Mouse (Mus musculus) kidney, postnatal 10 days (tissue): ENCODE results near the gene Irx2.
A peak's percentile ranks its signal among the peaks of the same experiment; 100 is the strongest.

ENCODE experiments used
- DNase-seq: peaks from one replicate; pipeline ENCODE4 v3.0.0; 2021; ENCODE audit warnings: mixed read lengths

Gene Irx2

DNA sequence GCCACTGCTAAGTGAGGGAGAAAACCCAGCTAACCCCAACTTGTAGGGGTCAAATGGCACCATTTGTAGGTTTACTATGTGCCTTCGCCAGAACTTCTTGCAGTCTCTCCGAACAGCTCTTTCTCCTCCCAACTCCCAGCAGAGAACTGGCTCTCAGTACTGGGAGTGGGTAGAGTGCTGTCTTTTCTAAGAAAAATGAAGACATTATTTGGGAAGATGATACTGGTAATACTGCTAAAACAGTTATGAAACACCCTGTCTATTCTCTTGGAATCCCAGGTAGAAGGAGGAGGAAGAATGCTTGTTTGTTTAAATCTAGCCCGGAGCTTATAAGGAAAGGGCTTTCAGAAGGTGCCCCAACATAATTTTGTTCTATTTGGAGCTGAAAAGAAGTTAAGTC, 8.9 kb downstream of the Irx2 start:
- no peak for DNase-seq

GRCm38 (mm10) chr13:72638401-72639130, 9.9 kb downstream of the Irx2 start:
- no peak for DNase-seq

DNA sequence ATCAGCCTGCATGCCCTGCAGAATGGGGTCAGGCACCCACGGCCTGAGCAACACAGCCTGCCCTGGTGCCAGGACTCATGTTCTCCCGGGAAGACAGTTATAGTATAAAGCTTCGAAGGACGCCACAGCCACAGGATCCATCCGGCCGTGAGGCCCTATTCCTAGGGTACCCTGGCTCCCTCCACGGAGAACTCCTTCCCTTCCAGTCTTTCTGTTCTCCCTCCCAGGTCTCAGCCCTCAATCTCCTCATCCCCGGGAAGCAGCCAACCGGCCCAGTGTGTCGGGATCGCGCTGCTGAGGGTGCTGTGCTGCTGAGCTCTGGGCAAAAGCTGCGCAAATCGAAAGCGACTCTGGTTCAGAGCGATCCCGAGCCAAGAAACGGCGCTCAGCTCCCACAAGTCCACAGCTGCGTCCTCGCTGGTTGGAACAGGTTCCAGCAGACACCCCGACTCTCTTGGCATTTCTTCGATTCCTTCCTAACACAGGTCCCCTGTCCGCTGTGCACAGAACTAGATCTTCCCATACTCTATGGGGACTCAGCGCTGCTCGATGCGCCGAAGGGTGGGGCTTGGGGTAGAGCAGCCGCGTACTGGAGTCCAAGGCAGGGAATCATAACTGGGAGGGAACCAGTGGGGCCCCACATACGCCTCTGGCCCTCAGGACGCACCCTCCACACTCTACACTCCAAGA, 11.0 kb downstream of the Irx2 start:
- peak; percentile 32 for DNase-seq

DNA sequence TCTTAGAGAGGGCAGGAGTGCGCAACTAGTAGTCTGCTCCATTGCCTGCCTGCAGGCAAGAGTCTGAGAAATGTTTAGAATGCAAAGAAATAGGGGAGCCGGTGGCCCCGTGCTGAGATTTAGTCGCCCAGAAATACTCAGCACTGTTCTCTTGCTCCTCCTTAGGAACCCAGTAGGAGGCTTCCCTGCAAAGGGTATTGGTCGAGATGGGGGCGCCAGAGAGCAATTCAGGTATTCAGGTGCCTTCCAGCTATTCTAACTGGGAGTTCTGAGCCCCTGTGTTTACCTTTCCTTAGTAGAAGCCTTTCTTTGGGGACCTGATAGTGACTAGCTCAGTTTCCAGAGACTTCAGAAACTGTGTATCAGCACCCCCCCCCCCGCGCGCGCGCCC, 11.5 kb downstream of the Irx2 start:
- peak; percentile 71 for DNase-seq

DNA sequence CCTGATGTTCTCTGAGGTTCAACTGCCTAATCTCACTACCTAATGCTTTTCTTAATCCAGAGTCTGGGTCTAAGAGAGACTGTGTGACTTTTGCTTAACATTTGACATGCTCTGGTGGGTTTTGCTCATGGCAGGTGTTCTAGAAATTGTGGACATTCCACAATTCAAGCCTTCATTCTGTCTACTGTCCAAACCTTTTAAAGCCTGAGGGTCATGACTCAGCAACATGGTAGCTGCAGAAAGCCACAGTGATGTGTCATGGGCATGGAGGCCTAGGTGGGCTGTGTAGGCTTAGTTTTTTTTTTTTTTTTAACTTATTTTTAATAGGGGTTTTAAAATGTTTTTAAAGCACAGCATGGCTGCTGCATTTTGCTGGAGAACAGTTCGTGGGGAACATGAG, 27.8 kb downstream of the Irx2 start:
- no peak for DNase-seq

- DNase-seq: no peak
Observed at GRCm38 (mm10) chr13:72675826-72676225, 47.2 kb downstream of the Irx2 start.
